Mouse (Mus musculus) effector memory CD4-positive, alpha-beta T cell, adult 7 months (primary cell): ENCODE measurements around the gene Rhob. TPM values are rescaled to one million over a fixed set of nuclear protein-coding genes. Genes with fewer than 3 reads are reported as not detected.

Experiments
- polyA plus RNA-seq: library from polyadenylated mRNA; unstranded; fragments of 100-300 nt; shearing (Covaris generic); gene quantifications from one replicate; pipeline ENCODE4 v1.2.1, GENCODE M21; 2017

Rhob gene
- 21.9 TPM for polyA plus RNA-seq

DNA sequence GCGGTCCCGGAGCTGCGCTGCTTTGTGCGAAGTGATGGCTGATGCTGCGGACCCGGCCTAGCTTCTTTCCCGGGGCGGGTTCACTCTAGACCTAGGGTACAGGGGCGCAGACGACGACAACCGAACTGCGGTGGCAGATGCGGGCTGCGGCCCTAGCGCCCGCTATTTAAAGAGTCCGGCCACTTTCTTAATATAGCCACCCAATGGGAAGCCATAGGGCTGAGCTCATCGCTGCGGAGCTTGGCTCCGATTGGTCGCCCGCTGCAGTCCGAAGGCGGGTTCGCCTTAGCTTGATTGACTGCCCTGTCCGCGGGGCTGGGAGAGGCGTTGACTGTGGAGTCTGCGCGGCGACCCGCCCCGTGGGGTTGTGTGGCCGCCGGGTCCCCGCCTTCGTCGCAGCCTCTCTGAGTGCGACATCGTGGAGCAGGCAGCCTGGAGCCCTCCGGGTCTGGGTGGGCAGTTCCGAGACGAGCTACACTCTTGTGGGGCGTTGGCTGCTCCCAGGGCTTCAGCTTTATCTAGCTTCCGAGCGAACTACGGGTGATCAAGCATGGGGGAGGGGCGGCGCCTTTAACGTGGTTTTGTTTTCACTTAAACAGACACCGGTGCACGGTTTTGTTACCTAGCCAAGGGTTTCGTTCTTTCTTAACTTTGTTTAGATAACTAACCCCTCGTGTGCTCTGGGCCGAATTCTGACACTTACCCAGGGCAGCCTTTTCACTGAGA lies at the start of gene Rhob:
Gene Rhob, minus strand, starts transcription at position 139 of the 726 bp plus-strand sequence.

Other genes starting within 250 kb of the Rhob start
- not detected for gene Gdf7, start 198.1 kb downstream of the Rhob start, polyA plus RNA-seq
- 3.4 TPM for gene Hs1bp3, start 186.6 kb downstream of the Rhob start, polyA plus RNA-seq
- gene Slc7a15, start 99.1 kb upstream of the Rhob start, polyA plus RNA-seq: not detected
- gene Pum2, start 174.1 kb upstream of the Rhob start, polyA plus RNA-seq: 7.0 TPM